Mouse (Mus musculus) lung, embryonic 14.5 days (tissue): ENCODE measurements around the gene BC048679. TPM values are rescaled to one million over a fixed set of nuclear protein-coding genes. Genes with fewer than 3 reads are reported as not detected.

Source experiments
- ATAC-seq: fragments of 200-750 bp; cut with Nextera tagmentation; 2 replicates; pipeline ENCODE4 v1.8.0; 2017; ENCODE audit warnings: mild to moderate bottlenecking, moderate TSS enrichment, moderate library complexity; ENCODE audit not compliant: insufficient read depth
- DNase-seq: peaks from one replicate; pipeline ENCODE4 v3.0.0-alpha.2; 2015
- H3K27ac ChIP-seq: fragments of 300-500 bp; sonication (generic); 2 replicates; pipeline ENCODE4 v1.5.1; 2014; ENCODE audit warnings: low read depth, mild to moderate bottlenecking, moderate library complexity
- H3K27me3 ChIP-seq: fragments of 300-500 bp; sonication (generic); 2 replicates; pipeline ENCODE4 v1.6.1; 2014; ENCODE audit warnings: low read length, control low read depth; ENCODE audit not compliant: insufficient read depth
- H3K36me3 ChIP-seq: fragments of 300-500 bp; sonication (generic); 2 replicates; pipeline ENCODE4 v1.6.1; 2014; ENCODE audit warnings: control low read depth; ENCODE audit not compliant: insufficient read depth
- H3K4me1 ChIP-seq: fragments of 300-500 bp; sonication (generic); 2 replicates; pipeline ENCODE4 v1.6.1; 2014; ENCODE audit warnings: antibody characterized with exemption, control low read depth; ENCODE audit not compliant: insufficient read depth
- H3K4me2 ChIP-seq: fragments of 300-500 bp; sonication (generic); 2 replicates; pipeline ENCODE4 v1.6.1; 2014; ENCODE audit warnings: mild to moderate bottlenecking
- H3K4me3 ChIP-seq: fragments of 300-500 bp; sonication (generic); 2 replicates; pipeline ENCODE4 v1.5.1; 2014; ENCODE audit warnings: low read depth, low read length
- H3K9ac ChIP-seq: fragments of 300-500 bp; sonication (generic); 2 replicates; pipeline ENCODE4 v1.6.1; 2014
- H3K9me3 ChIP-seq: fragments of 300-500 bp; sonication (generic); 2 replicates; pipeline ENCODE4 v1.6.1; 2016; ENCODE audit warnings: low read depth, low read length, control low read depth
- CTCF ChIP-seq: IDR thresholded peaks from 2 replicates; pipeline ENCODE4 v1.5.1; 2016; ENCODE audit warnings: antibody characterized with exemption, low read depth
- WGBS: fragments of 180-500 bp; shearing (Covaris S2); extraction: QIAGEN DNeasy Blood & Tissue Kit; methylation state at CpG from one replicate; pipeline ENCODE4 v1.1.7; 2014; 5-methylcytosine and 5-hydroxymethylcytosine counted together
- microRNA counts: library from miRNA; unstranded; fragments of <30 nt; microRNA quantifications from one replicate; lab custom pipeline; 2016
- polyA plus RNA-seq: library from polyadenylated mRNA; unstranded; fragments of >200 nt; fragmentation: Nextera tagmentation; extraction: Ambion mirVana; gene quantifications from 2 replicates; pipeline ENCODE4 v1.2.1, GENCODE M21; 2014

The BC048679 gene
- polyA plus RNA-seq, 1 experiment from 2014 or later: not detected

DNA sequence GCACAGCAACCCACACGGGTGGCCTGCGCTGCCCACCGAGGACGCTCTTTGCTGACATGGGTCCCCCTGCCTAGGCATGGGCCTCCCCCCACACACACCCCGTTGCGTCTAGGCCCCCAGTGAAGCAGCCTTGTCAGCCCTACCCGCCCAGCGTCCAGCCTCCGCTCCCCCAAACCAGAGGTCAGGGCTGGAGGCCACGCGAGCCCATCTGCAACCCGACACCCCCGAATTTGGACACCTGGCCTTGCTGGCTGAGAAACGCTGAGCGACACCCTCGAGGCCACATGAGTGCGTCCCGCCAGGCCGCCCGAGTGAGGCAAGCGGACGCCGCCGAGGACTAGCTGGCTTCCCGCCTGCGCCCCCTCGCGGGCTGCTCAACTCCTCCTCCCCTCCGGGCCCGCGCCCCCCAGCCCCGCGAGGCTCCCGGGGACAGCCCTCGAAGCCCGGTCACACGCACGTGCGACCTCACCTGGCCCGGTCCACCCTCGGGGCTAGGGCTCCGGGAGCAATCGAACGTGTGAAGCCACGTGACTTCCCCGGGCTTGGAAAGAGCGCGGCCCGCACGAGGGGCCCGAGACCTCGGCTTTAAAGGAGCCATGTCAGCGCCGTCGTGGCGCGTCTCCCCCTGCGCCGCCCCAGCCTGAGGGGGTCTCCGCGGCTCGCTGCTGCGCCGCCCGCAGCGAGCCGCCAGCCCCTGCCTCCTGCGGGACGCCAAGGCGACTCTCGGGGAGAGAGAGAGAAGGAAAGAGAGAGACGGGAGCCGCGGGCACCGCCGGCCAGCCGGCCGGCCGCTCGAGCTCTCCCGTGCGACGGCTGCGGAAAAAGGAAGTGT, 44.4 kb downstream of the BC048679 start:
- no peak overlapping the region for H3K9ac ChIP-seq
- DNase-seq (peak; percentile 45), ATAC-seq (peak; percentile 46; the same call in 1 of the 2 replicates)
- H3K9me3 ChIP-seq: no peaks in the 10 kb centered on the region
- H3K36me3 ChIP-seq: no peaks in the 10 kb centered on the region
- H3K4me1 ChIP-seq: no peaks in the 10 kb centered on the region
- WGBS: 5% methylated on average over 79 of the region's 84 CpGs
- peaks cover 67% of the 10 kb centered on the region for H3K27me3 ChIP-seq
- no peak for TF ChIP-seq CTCF
- peak overlapping the region; percentile 80 for H3K4me2 ChIP-seq
- no peak overlapping the region for H3K27ac ChIP-seq
- H3K4me3 ChIP-seq: peak overlapping the region; percentile 49

DNA sequence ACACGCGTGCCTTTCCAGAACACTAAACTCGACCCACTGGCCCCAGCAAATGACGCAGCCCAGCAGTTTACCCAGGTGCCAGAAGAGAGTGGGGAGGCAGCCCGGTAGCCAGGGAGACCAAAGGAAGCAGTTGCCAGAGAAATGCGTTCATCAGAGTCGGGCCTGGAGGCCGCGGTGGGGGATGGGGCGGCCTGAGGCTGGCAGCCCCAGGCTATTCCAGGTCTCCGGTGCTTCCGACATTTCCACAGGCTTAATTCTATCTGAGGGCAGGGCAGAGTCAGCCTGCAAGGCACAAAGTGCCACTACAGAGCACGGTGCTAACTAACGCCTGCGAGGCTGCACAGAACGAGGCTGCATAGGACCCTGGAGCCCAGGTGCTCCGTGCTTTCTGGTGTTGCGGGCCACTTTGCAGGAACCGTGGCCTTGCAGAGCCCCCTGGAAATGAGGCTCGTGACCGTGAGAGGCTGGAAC, 45.1 kb downstream of the BC048679 start:
- peak overlapping the region; percentile 49; the same call in 1 of the 2 replicates for H3K4me3 ChIP-seq

More for the DNA sequence above, 45.1 kb downstream of the BC048679 start:
- peaks cover 65% of the 10 kb centered on the region for H3K27me3 ChIP-seq
- H3K4me2 ChIP-seq: peak overlapping the region; percentile 80
- no peak for TF ChIP-seq CTCF
- H3K36me3 ChIP-seq: no peaks in the 10 kb centered on the region
- peak; percentile 31; the same call in 1 of the 2 replicates for ATAC-seq
- H3K9me3 ChIP-seq: no peaks in the 10 kb centered on the region
- 6% methylated on average over 21 of the region's 21 CpGs for WGBS
- peak; percentile 33 for DNase-seq
- no peak overlapping the region for H3K27ac ChIP-seq
- H3K4me1 ChIP-seq: no peaks in the 10 kb centered on the region
- no peak overlapping the region for H3K9ac ChIP-seq

MicroRNA genes within 50 kb of the gene (microRNA counts, 519-probe panel; counts per million panel counts)
- microRNA mmu-miR-1839-3p (lab: Ali Mortazavi, UCI): 30.5 counts per million
- microRNA mmu-miR-1839-5p (lab: Ali Mortazavi, UCI): 2,963 counts per million, percentile 56 among the panel's probes with 10 or more counts

Other genes starting within 250 kb of the BC048679 start
- 1,388 and 1,408 TPM in 2 replicates for gene Rps17, start 153.0 kb downstream of the BC048679 start, polyA plus RNA-seq
- gene Cpeb1, start 42.8 kb downstream of the BC048679 start, polyA plus RNA-seq: 0.36 and 0.62 TPM in 2 replicates
- 0.14 and 0.55 TPM in 2 replicates for gene Ap3b2, start 4.4 kb downstream of the BC048679 start, polyA plus RNA-seq
- gene Fsd2, start 68.7 kb upstream of the BC048679 start, polyA plus RNA-seq: 0.12 and 0.37 TPM in 2 replicates
- gene Whamm, start 73.0 kb upstream of the BC048679 start, polyA plus RNA-seq: 8.0 and 9.3 TPM in 2 replicates
- gene Homer2, start 209.2 kb upstream of the BC048679 start, polyA plus RNA-seq: 38.2 and 40.5 TPM in 2 replicates